Comparison of ENCODE assay signal across 8 mouse cellular contexts in the genomic region with DNA sequence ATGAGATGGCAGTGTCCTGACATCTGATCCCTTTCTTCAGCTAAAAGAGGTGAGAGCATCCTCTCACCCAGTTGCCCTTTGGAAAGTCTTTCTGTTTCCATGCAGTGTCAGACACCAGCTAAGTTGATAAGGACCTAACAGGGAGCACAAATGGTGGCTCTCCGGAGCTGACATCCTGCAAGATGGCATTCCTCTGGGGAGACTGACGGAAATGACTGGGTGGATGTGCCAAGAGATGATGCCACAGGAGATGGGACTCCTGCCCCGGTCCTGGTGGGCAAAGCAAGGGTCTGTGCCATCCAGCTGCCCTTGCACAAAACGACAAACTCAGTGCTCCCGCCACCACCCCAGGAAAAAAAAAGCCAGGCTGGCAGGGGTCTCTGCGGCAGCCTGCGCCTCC. TPM values are rescaled to one million over a fixed set of nuclear protein-coding genes. Genes with fewer than 3 reads are reported as not detected.
DNase-seq lines count a peak whose midpoint lies in the region; ATAC-seq and TF ChIP-seq lines count a peak whose summit lies in the region.

No protein-coding gene starts in this region.

- no peak for ATAC-seq in kidney, embryonic 14.5 days (ENCODE audit: low FRiP score, low TSS enrichment)
- no peak for ATAC-seq in hindbrain, embryonic 16.5 days
- no peak; the same call in 1 of the 2 replicates for ATAC-seq in midbrain, postnatal 0 days (ENCODE audit: low FRiP score)

- 15% methylated on average over 7 of the region's 7 CpGs for whole genome bisulfite sequencing in kidney, embryonic 14.5 days
- WGBS in embryonic facial prominence, embryonic 10.5 days = 24% methylated on average over 7 of the region's 7 CpGs
- 11% methylated on average over 7 of the region's 7 CpGs for WGBS in hindbrain, embryonic 16.5 days
- 18% methylated on average over 7 of the region's 7 CpGs for WGBS in midbrain, postnatal 0 days

- H3K9ac ChIP-seq in kidney, embryonic 14.5 days (ENCODE audit: low read depth, low read length) = peak overlapping the region; percentile 50
- peak overlapping the region; percentile 76 for H3K9ac ChIP-seq in hindbrain, embryonic 16.5 days (ENCODE audit: low read depth, low read length)
- peak overlapping the region; percentile 62 for H3K9ac ChIP-seq in midbrain, postnatal 0 days (replicated peaks; ENCODE audit: low read length, poor library complexity, severe bottlenecking)

- H3K4me3 ChIP-seq in kidney, embryonic 14.5 days (ENCODE audit: low read length) = peak overlapping the region; percentile 24; the same call in 1 of the 2 replicates
- H3K4me3 ChIP-seq in embryonic facial prominence, embryonic 10.5 days = peak overlapping the region; percentile 61
- peak overlapping the region; percentile 45 for H3K4me3 ChIP-seq in hindbrain, embryonic 16.5 days (ENCODE audit: low read length)
- H3K4me3 ChIP-seq in midbrain, postnatal 0 days (ENCODE audit: low read depth, low read length) = peak overlapping the region; percentile 38

- H3K36me3 ChIP-seq in kidney, embryonic 14.5 days (ENCODE audit: control insufficient read depth, insufficient read depth, low read length) = peaks cover 37% of the 10 kb centered on the region
- peaks cover 64% of the 10 kb centered on the region for H3K36me3 ChIP-seq in embryonic facial prominence, embryonic 10.5 days (replicated peaks)
- peaks cover 17% of the 10 kb centered on the region for H3K36me3 ChIP-seq in hindbrain, embryonic 16.5 days (ENCODE audit: control insufficient read depth, insufficient read depth, low read length)
- H3K36me3 ChIP-seq in midbrain, postnatal 0 days (ENCODE audit: insufficient read depth, low read length) = peaks cover 28% of the 10 kb centered on the region

- H3K27me3 ChIP-seq in kidney, embryonic 14.5 days (ENCODE audit: control insufficient read depth, insufficient read depth, low read length) = no peaks in the 10 kb centered on the region
- H3K27me3 ChIP-seq in embryonic facial prominence, embryonic 10.5 days (replicated peaks; ENCODE audit: low read depth, poor library complexity, severe bottlenecking) = no peaks in the 10 kb centered on the region
- no peaks in the 10 kb centered on the region for H3K27me3 ChIP-seq in hindbrain, embryonic 16.5 days (replicated peaks; ENCODE audit: control insufficient read depth, insufficient read depth, low read length)
- no peaks in the 10 kb centered on the region for H3K27me3 ChIP-seq in midbrain, postnatal 0 days (ENCODE audit: insufficient read depth, low read length)

- no peak for DNase-seq in kidney, postnatal 4 days
- no peak for DNase-seq in embryonic facial prominence, embryonic 10.5 days (ENCODE audit: low spot score)
- peak; percentile 28 for DNase-seq in midbrain, postnatal 0 days (ENCODE audit: low spot score)
- DNase-seq in spleen, adult 18-20 months = no peak
- DNase-seq in adrenal gland, adult 2 months = no peak
- no peak for DNase-seq in left cerebral cortex, postnatal 25 days (ENCODE audit: low spot score in 2 of 2)

- no peaks in the 10 kb centered on the region for H3K9me3 ChIP-seq in kidney, embryonic 14.5 days (ENCODE audit: control insufficient read depth, low read length)
- no peaks in the 10 kb centered on the region for H3K9me3 ChIP-seq in embryonic facial prominence, embryonic 10.5 days
- H3K9me3 ChIP-seq in hindbrain, embryonic 16.5 days (ENCODE audit: control insufficient read depth, low read length) = no peaks in the 10 kb centered on the region
- H3K9me3 ChIP-seq in midbrain, postnatal 0 days (ENCODE audit: low read length) = no peaks in the 10 kb centered on the region

- no peak for TF ChIP-seq CTCF in midbrain, postnatal 0 days (IDR thresholded peaks at IDR 0.05)

- H3K4me2 ChIP-seq in kidney, embryonic 14.5 days (replicated peaks; ENCODE audit: low read depth, low read length) = peak overlapping the region; percentile 54
- H3K4me2 ChIP-seq in hindbrain, embryonic 16.5 days (ENCODE audit: low read length) = peak overlapping the region; percentile 69
- peak overlapping the region; percentile 59 for H3K4me2 ChIP-seq in midbrain, postnatal 0 days (ENCODE audit: low read depth, low read length, poor library complexity, severe bottlenecking)

- peak overlapping the region; percentile 76 for H3K27ac ChIP-seq in kidney, embryonic 14.5 days (ENCODE audit: low read depth, low read length)
- H3K27ac ChIP-seq in embryonic facial prominence, embryonic 10.5 days (replicated peaks) = peak overlapping the region; percentile 94
- H3K27ac ChIP-seq in hindbrain, embryonic 16.5 days (ENCODE audit: low read depth, low read length) = peak overlapping the region; percentile 92
- peak overlapping the region; percentile 91 for H3K27ac ChIP-seq in midbrain, postnatal 0 days (ENCODE audit: low read depth, low read length)

- peaks cover 19% of the 10 kb centered on the region for H3K4me1 ChIP-seq in kidney, embryonic 14.5 days (ENCODE audit: control insufficient read depth, insufficient read depth, low read length)
- peaks cover 51% of the 10 kb centered on the region for H3K4me1 ChIP-seq in embryonic facial prominence, embryonic 10.5 days
- peaks cover 24% of the 10 kb centered on the region for H3K4me1 ChIP-seq in hindbrain, embryonic 16.5 days (ENCODE audit: control insufficient read depth, insufficient read depth, low read depth, low read length)
- H3K4me1 ChIP-seq in midbrain, postnatal 0 days (ENCODE audit: insufficient read depth, low read length) = 0 out of 2 replicates have a peak, but pooled peaks cover 8% of the 10 kb centered on the region

- intact Hi-C loops in left cerebral cortex, postnatal 25 days (cut with DNase I) = loop anchor here (2.0 kb wide), 1 partner anchor 32 kb away; no protein-coding TSS in a partner anchor

RNA-seq across cellular contexts. Expression of gene Mcts2, which starts 20.4 kb away (rescaled TPM):
- 35.4 and 40.8 TPM in 2 replicates for polyA plus RNA-seq in kidney, embryonic 14.5 days (2014; fragmentation: Nextera tagmentation; extraction: Ambion mirVana)
- 37.6 and 40.2 TPM in 2 replicates for polyA plus RNA-seq in embryonic facial prominence, embryonic 10.5 days (2016; fragmentation: Nextera tagmentation; extraction: Ambion mirVana)
- 32.2 and 36.7 TPM in 2 replicates for polyA plus RNA-seq in hindbrain, embryonic 16.5 days (2015; fragmentation: Nextera tagmentation; extraction: Ambion mirVana)
- total RNA-seq in midbrain, postnatal 0 days (2014; rRNA removed) = 14.5 and 21.8 TPM in 2 replicates
- 28.0 and 28.1 TPM in 2 replicates for polyA plus RNA-seq in midbrain, postnatal 0 days (2015; fragmentation: Nextera tagmentation; extraction: Ambion mirVana)
- 10 to 100 TPM; 26.7 to 32.9 TPM for total RNA-seq in adrenal gland, adult 2 months (2021)
- polyA plus RNA-seq in adrenal gland, adult 2 months (2012; rRNA removed) = 1.9 and 2.3 TPM in 2 replicates
- 10 to 100 TPM; 21.3 to 24.5 TPM for total RNA-seq in left cerebral cortex, postnatal 25 days (2021)

RNA-seq across cellular contexts. Expression of gene Id1, which starts 28.9 kb away (rescaled TPM):
- polyA plus RNA-seq in kidney, embryonic 14.5 days (2014; fragmentation: Nextera tagmentation; extraction: Ambion mirVana) = 129 and 178 TPM in 2 replicates
- polyA plus RNA-seq in embryonic facial prominence, embryonic 10.5 days (2016; fragmentation: Nextera tagmentation; extraction: Ambion mirVana) = 161 and 182 TPM in 2 replicates
- polyA plus RNA-seq in hindbrain, embryonic 16.5 days (2015; fragmentation: Nextera tagmentation; extraction: Ambion mirVana) = 56.8 and 68.4 TPM in 2 replicates
- total RNA-seq in midbrain, postnatal 0 days (2014; rRNA removed) = 69.6 and 71.7 TPM in 2 replicates
- polyA plus RNA-seq in midbrain, postnatal 0 days (2015; fragmentation: Nextera tagmentation; extraction: Ambion mirVana) = 52.6 and 58.3 TPM in 2 replicates
- total RNA-seq in adrenal gland, adult 2 months (2021) = 10 to 100 TPM; 41.5 to 67.3 TPM
- 186 and 275 TPM in 2 replicates for polyA plus RNA-seq in adrenal gland, adult 2 months (2012; rRNA removed)
- 10 to 100 TPM; 19.9 to 30.4 TPM for total RNA-seq in left cerebral cortex, postnatal 25 days (2021)

RNA-seq across cellular contexts. Expression of gene H13, which starts 37.9 kb away (rescaled TPM):
- polyA plus RNA-seq in kidney, embryonic 14.5 days (2014; fragmentation: Nextera tagmentation; extraction: Ambion mirVana) = 127 and 147 TPM in 2 replicates
- polyA plus RNA-seq in embryonic facial prominence, embryonic 10.5 days (2016; fragmentation: Nextera tagmentation; extraction: Ambion mirVana) = 102 and 110 TPM in 2 replicates
- polyA plus RNA-seq in hindbrain, embryonic 16.5 days (2015; fragmentation: Nextera tagmentation; extraction: Ambion mirVana) = 172 and 178 TPM in 2 replicates
- total RNA-seq in midbrain, postnatal 0 days (2014; rRNA removed) = 166 and 173 TPM in 2 replicates
- 175 and 182 TPM in 2 replicates for polyA plus RNA-seq in midbrain, postnatal 0 days (2015; fragmentation: Nextera tagmentation; extraction: Ambion mirVana)
- 100 to 1,000 TPM; 164 to 202 TPM for total RNA-seq in adrenal gland, adult 2 months (2021)
- 358 and 395 TPM in 2 replicates for polyA plus RNA-seq in adrenal gland, adult 2 months (2012; rRNA removed)
- total RNA-seq in left cerebral cortex, postnatal 25 days (2021) = 10 to 100 TPM; 73.1 to 85.4 TPM

RNA-seq across cellular contexts. Expression of gene Cox4i2, which starts 46.8 kb away (rescaled TPM):
- 12.1 and 18.8 TPM in 2 replicates for polyA plus RNA-seq in kidney, embryonic 14.5 days (2014; fragmentation: Nextera tagmentation; extraction: Ambion mirVana)
- 9.9 and 10.1 TPM in 2 replicates for polyA plus RNA-seq in embryonic facial prominence, embryonic 10.5 days (2016; fragmentation: Nextera tagmentation; extraction: Ambion mirVana)
- 6.7 and 7.0 TPM in 2 replicates for polyA plus RNA-seq in hindbrain, embryonic 16.5 days (2015; fragmentation: Nextera tagmentation; extraction: Ambion mirVana)
- 2.0 and 6.8 TPM in 2 replicates for total RNA-seq in midbrain, postnatal 0 days (2014; rRNA removed)
- 3.3 and 4.5 TPM in 2 replicates for polyA plus RNA-seq in midbrain, postnatal 0 days (2015; fragmentation: Nextera tagmentation; extraction: Ambion mirVana)
- 1 to 10 TPM; 1.4 to 3.4 TPM for total RNA-seq in adrenal gland, adult 2 months (2021)
- 3.9 and 4.4 TPM in 2 replicates for polyA plus RNA-seq in adrenal gland, adult 2 months (2012; rRNA removed)
- total RNA-seq in left cerebral cortex, postnatal 25 days (2021) = 1 to 10 TPM; 1.8 to 2.6 TPM
